Comparison of ENCODE assay signal across 8 mouse cellular contexts in the genomic region with DNA sequence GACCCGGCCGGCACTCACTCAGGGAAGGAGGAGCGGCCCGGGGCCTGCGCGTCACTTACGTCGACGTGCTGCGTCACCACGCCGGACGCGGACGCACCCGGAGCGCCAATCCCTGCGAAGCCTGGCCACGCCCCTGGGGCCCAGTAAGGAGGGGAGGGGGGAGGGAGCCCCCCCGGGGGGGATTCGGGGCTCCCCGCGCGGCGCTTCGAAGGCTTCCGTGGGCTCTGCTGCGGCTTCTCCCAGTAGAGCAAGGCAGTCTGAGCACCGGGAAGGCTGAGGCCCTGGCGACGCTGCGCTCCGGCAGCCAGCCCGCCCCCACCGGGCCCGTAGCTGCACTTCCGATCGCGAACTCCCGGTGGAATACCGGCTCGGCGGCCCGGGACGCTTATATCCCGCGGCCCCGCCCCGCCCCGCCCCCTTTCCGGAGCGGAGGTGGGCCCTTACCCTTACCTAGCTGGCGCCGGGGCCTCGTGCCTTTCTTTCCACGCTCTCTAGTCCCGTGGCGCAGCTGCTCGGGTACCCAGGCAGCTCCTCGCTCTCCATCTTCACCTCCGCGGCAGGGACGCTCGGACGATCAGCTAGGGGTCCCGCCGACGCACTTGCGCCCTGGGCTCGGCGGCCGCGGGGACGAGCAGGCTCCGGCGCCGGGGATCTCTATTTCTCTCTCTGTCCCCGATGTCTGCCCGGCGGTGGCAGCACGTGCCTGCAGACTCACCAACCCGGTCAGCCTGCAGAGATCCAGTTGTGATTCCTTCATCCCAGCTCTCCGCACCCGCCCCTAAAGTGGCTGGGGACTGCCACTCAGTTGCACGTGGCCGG. TPM values are rescaled to one million over a fixed set of nuclear protein-coding genes. Genes with fewer than 3 reads are reported as not detected.
A peak's percentile ranks its signal among the peaks of the same experiment; 100 is the strongest.
DNase-seq lines count a peak whose midpoint lies in the region; ATAC-seq and TF ChIP-seq lines count a peak whose summit lies in the region.

A gene (minus strand): TSS at position 129 of the 819 bp plus-strand sequence.

- H3K9ac ChIP-seq in hindbrain, embryonic 14.5 days: peak within 1 kb of the TSS; percentile 94

- no peak for DNase-seq in Patski (ENCODE audit: low read depth, low spot score)
- peak; percentile 95 to 97 for DNase-seq in cerebellum, postnatal 14 days
- peak; percentile 86 to 89 for DNase-seq in frontal cortex, postnatal 14 days (ENCODE audit: low spot score in 2 of 2)
- DNase-seq in hindbrain, embryonic 14.5 days (ENCODE audit: low spot score): peak; percentile 95
- DNase-seq in layer of hippocampus, postnatal 36 days: peak; percentile 92
- peak; percentile 96 for DNase-seq in lung, postnatal 36 days
- DNase-seq in retina, postnatal 1 day: peak; percentile 97
- DNase-seq in urinary bladder, adult 18-20 months (ENCODE audit: low spot score in 2 of 2): peak; percentile 76 to 90

- peak within 1 kb of the TSS; percentile 63 for H3K4me2 ChIP-seq in hindbrain, embryonic 14.5 days (replicated peaks)

- peak within 1 kb of the TSS; percentile 93 for H3K4me3 ChIP-seq in hindbrain, embryonic 14.5 days (replicated peaks; ENCODE audit: low read length)

- in situ Hi-C loops in Patski (cut with MboI; ENCODE audit: low pct_unique_long_range_greater_than_20kb): loop anchor here (5.0 kb wide), 1 partner anchor 54 kb away; no protein-coding TSS in a partner anchor

- peak within 1 kb of the TSS; percentile 98 for H3K27ac ChIP-seq in hindbrain, embryonic 14.5 days

- H3K9me3 ChIP-seq in hindbrain, embryonic 14.5 days (ENCODE audit: control insufficient read depth, low read length): no peaks in the 10 kb centered on the region

- peaks cover 12% of the 10 kb centered on the region for H3K4me1 ChIP-seq in hindbrain, embryonic 14.5 days (replicated peaks; ENCODE audit: control insufficient read depth, insufficient read depth, low read length)

- no peaks in the 10 kb centered on the region for H3K27me3 ChIP-seq in Patski
- H3K27me3 ChIP-seq in hindbrain, embryonic 14.5 days (ENCODE audit: control insufficient read depth, insufficient read depth, low read length): no peaks in the 10 kb centered on the region

- POLR2A ChIA-PET in Patski (lab: Charles Lee): interaction anchor here (0.9 to 1.2 kb wide), 2 partner anchors 13 to 100 kb away, joined by 3 to 4 read pairs; no protein-coding TSS in a partner anchor

- H3K36me3 ChIP-seq in hindbrain, embryonic 14.5 days (replicated peaks; ENCODE audit: control insufficient read depth, insufficient read depth): peaks cover 33% of the 10 kb centered on the region

- WGBS in hindbrain, embryonic 14.5 days: 0% methylated on average over 69 of the region's 86 CpGs

- no peak for TF ChIP-seq CTCF in Patski (IDR thresholded peaks at IDR 0.05)

- CTCF ChIA-PET in Patski (lab: Charles Lee): no interaction called here

- peak; percentile 97 for ATAC-seq in Patski
- ATAC-seq in hindbrain, embryonic 14.5 days (ENCODE audit: low FRiP score): peak; percentile 97

RNA-seq across cellular contexts. Expression of the gene that starts here (rescaled TPM):
- polyA plus RNA-seq in Patski (2021): 33.8 TPM
- polyA plus RNA-seq in hindbrain, embryonic 14.5 days (2014; fragmentation: Nextera tagmentation; extraction: Ambion mirVana): 32.7 and 34.5 TPM in 2 replicates
- 10 to 100 TPM; 42.5 to 44.9 TPM for total RNA-seq in layer of hippocampus, postnatal 36 days (2021)
